Comparison of ENCODE assay signal across 29 mouse cellular contexts in genomic region chr13:57230253-57230652, GRCm38 (mm10).
A peak's percentile ranks its signal among the peaks of the same experiment; 100 is the strongest.
DNase-seq lines count a peak whose midpoint lies in the region; ATAC-seq and TF ChIP-seq lines count a peak whose summit lies in the region.
"Had no signal": no experiment of that assay in that cellular context is flagged by ENCODE, and none has a peak within 500 bp of the region (broad histone marks: within the 10 kb centered on the region; RNA-seq: fewer than 3 reads in every experiment).

No protein-coding gene starts in this region.

- no peak for ATAC-seq in kidney, postnatal 0 days (replicated peaks; ENCODE audit: low FRiP score, low read depth)
- no peak for ATAC-seq in midbrain, postnatal 0 days (ENCODE audit: low FRiP score)
- ATAC-seq in midbrain, embryonic 14.5 days (ENCODE audit: low FRiP score, low TSS enrichment), result no peak
- ATAC-seq: activated CD4-positive, CD25-positive, alpha-beta regulatory T cell, adult 4 months; forebrain, embryonic 16.5 days; hindbrain, embryonic 16.5 days; intestine, embryonic 16.5 days; midbrain, embryonic 15.5 days; Patski had no signal

- WGBS in kidney, postnatal 0 days, result 66% methylated on average over 4 of the region's 4 CpGs
- WGBS in midbrain, postnatal 0 days, result 59% methylated on average over 4 of the region's 4 CpGs
- 65% methylated on average over 4 of the region's 4 CpGs for WGBS in midbrain, embryonic 14.5 days

- no peaks in the 10 kb centered on the region for H3K9me3 ChIP-seq in kidney, postnatal 0 days (replicated peaks; ENCODE audit: low read length)
- H3K9me3 ChIP-seq in midbrain, postnatal 0 days (ENCODE audit: low read length), result no peaks in the 10 kb centered on the region
- H3K9me3 ChIP-seq in midbrain, embryonic 14.5 days (ENCODE audit: control insufficient read depth, low read length), result no peaks in the 10 kb centered on the region
- H3K9me3 ChIP-seq: forebrain, embryonic 10.5 days; heart, embryonic 10.5 days; limb, embryonic 10.5 days; midbrain, embryonic 15.5 days had no signal

- no peaks in the 10 kb centered on the region for H3K27me3 ChIP-seq in kidney, postnatal 0 days (ENCODE audit: insufficient read depth, low read length)
- H3K27me3 ChIP-seq in midbrain, postnatal 0 days (ENCODE audit: insufficient read depth, low read length), result no peaks in the 10 kb centered on the region
- H3K27me3 ChIP-seq in midbrain, embryonic 14.5 days (ENCODE audit: control insufficient read depth, insufficient read depth, low read length), result no peaks in the 10 kb centered on the region
- H3K27me3 ChIP-seq: midbrain, embryonic 15.5 days; Patski had no signal

- no peak overlapping the region for H3K9ac ChIP-seq in kidney, postnatal 0 days (ENCODE audit: low read depth, low read length)
- H3K9ac ChIP-seq in midbrain, postnatal 0 days (replicated peaks; ENCODE audit: low read length, poor library complexity, severe bottlenecking), result no peak overlapping the region
- no peak overlapping the region for H3K9ac ChIP-seq in midbrain, embryonic 14.5 days (replicated peaks; ENCODE audit: low read length)
- H3K9ac ChIP-seq: midbrain, embryonic 15.5 days had no signal

- intact Hi-C loops in heart, postnatal 10 days (cut with DNase I), result no loop called here

- TF ChIP-seq CTCF in kidney, postnatal 0 days (IDR thresholded peaks at IDR 0.05; ENCODE audit: low read depth), result peak; percentile 31; the same call in 1 of the 2 replicates
- TF ChIP-seq CTCF in midbrain, postnatal 0 days (IDR thresholded peaks at IDR 0.05), result peak; percentile 20; the same call in 1 of the 2 replicates

- no peak overlapping the region for H3K4me3 ChIP-seq in kidney, postnatal 0 days (replicated peaks; ENCODE audit: low read depth, low read length)
- H3K4me3 ChIP-seq in midbrain, postnatal 0 days (ENCODE audit: low read depth, low read length), result no peak overlapping the region
- no peak overlapping the region for H3K4me3 ChIP-seq in midbrain, embryonic 14.5 days (replicated peaks; ENCODE audit: low read depth, low read length)
- H3K4me3 ChIP-seq: forebrain, embryonic 10.5 days; heart, embryonic 10.5 days; limb, embryonic 10.5 days; midbrain, embryonic 15.5 days; myocyte had no signal

- no peak overlapping the region for H3K27ac ChIP-seq in kidney, postnatal 0 days
- no peak overlapping the region for H3K27ac ChIP-seq in midbrain, postnatal 0 days (ENCODE audit: low read depth, low read length)
- H3K27ac ChIP-seq in midbrain, embryonic 14.5 days (replicated peaks; ENCODE audit: low read depth, low read length), result no peak overlapping the region
- H3K27ac ChIP-seq: forebrain, embryonic 10.5 days; heart, embryonic 10.5 days; limb, embryonic 10.5 days; midbrain, embryonic 15.5 days had no signal

- H3K36me3 ChIP-seq in kidney, postnatal 0 days (ENCODE audit: insufficient read depth, low read length), result no peaks in the 10 kb centered on the region
- no peaks in the 10 kb centered on the region for H3K36me3 ChIP-seq in midbrain, postnatal 0 days (ENCODE audit: insufficient read depth, low read length)
- no peaks in the 10 kb centered on the region for H3K36me3 ChIP-seq in midbrain, embryonic 14.5 days (ENCODE audit: control insufficient read depth, insufficient read depth, low read length)
- H3K36me3 ChIP-seq: forebrain, embryonic 10.5 days; G1E; heart, embryonic 10.5 days; limb, embryonic 10.5 days; midbrain, embryonic 15.5 days had no signal

- H3K4me2 ChIP-seq in kidney, postnatal 0 days (ENCODE audit: low read length), result no peak overlapping the region
- H3K4me2 ChIP-seq in midbrain, postnatal 0 days (ENCODE audit: low read depth, low read length, poor library complexity, severe bottlenecking), result no peak overlapping the region
- no peak overlapping the region for H3K4me2 ChIP-seq in midbrain, embryonic 14.5 days (ENCODE audit: low read length)
- H3K4me2 ChIP-seq: midbrain, embryonic 15.5 days had no signal

- no peaks in the 10 kb centered on the region for H3K4me1 ChIP-seq in kidney, postnatal 0 days (replicated peaks; ENCODE audit: insufficient read depth, low read length)
- no peaks in the 10 kb centered on the region for H3K4me1 ChIP-seq in midbrain, postnatal 0 days (ENCODE audit: insufficient read depth, low read length)
- H3K4me1 ChIP-seq in midbrain, embryonic 14.5 days (ENCODE audit: control insufficient read depth, insufficient read depth, low read length), result no peaks in the 10 kb centered on the region
- H3K4me1 ChIP-seq: midbrain, embryonic 15.5 days had no signal

- DNase-seq in embryo, embryonic 10.5 days (ENCODE audit: low spot score), result peak; percentile 13
- DNase-seq in embryo, embryonic 9.5 days (ENCODE audit: extremely low spot score), result no peak
- no peak for DNase-seq in kidney, postnatal 0 days (ENCODE audit: low spot score)
- no peak for DNase-seq in kidney, postnatal 10 days
- DNase-seq in midbrain, postnatal 0 days (ENCODE audit: low spot score), result no peak
- DNase-seq in midbrain, embryonic 14.5 days, result no peak
- DNase-seq in heart, postnatal 10 days, result no peak
- DNase-seq: adrenal gland, postnatal 14 days; cerebellum, adult 8-10 months; cerebellum, postnatal 36 days; gastrocnemius, postnatal 14 days; kidney, adult 9 months; kidney, postnatal 36 days; layer of hippocampus, adult 9-11 months; liver; lung, postnatal 14 days; thymus, adult 18-20 months; thymus, postnatal 4 days had no signal
